Mouse (Mus musculus): Measurements from ENCODE around the gene Iglon5.
A peak's percentile ranks its signal among the peaks of the same experiment; 100 is the strongest.

Gene Iglon5

DNA sequence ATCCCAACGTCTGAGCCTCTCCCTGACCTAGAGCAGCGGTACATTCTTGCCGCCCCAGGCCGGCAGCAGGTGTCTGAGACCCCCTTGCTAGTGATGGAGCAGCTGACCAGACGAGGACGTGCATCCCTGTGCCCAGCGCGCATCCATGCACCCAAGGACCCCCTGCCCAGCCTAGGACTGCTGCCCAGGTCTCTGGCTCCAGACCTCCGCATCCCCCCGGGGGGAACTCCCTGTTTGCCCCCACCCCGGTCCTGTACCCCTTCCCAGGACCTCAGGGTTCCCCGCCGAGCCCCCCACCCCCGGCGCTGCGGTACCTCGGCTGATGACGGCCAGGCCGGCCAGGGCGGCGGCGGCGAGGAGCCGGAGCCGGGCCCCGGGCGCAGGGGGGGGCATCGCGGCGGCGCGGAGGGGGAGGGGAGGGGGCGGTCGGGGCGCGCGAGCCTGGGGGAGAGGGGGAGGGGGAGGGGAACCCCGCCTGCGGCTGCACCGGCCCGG, at the start of gene Iglon5:
Gene Iglon5 (minus strand): TSS at position 445 of the 495 bp plus-strand sequence.
- no peak for DNase-seq (ENCODE audit: low read depth)

DNA sequence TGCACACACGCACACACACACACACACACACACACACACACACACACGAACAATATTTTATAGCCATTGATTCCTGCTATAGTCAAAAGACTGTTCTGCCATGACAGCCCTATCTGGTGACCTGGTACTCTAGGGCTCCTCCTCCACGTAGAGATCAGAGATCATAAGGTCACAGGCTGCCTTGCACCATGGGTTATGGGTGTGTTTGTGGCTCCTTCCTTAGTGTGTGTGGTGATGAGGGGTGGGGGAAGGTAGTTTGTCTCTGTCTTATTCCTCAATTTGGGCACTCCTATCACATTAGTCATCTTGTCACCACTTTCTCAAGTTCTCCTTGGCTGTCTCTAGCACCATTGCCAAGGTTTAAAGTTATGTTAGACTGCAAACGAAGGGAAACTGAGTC, 48.6 kb upstream of the Iglon5 start:
- DNase-seq (ENCODE audit: low read depth) = no peak

DNA sequence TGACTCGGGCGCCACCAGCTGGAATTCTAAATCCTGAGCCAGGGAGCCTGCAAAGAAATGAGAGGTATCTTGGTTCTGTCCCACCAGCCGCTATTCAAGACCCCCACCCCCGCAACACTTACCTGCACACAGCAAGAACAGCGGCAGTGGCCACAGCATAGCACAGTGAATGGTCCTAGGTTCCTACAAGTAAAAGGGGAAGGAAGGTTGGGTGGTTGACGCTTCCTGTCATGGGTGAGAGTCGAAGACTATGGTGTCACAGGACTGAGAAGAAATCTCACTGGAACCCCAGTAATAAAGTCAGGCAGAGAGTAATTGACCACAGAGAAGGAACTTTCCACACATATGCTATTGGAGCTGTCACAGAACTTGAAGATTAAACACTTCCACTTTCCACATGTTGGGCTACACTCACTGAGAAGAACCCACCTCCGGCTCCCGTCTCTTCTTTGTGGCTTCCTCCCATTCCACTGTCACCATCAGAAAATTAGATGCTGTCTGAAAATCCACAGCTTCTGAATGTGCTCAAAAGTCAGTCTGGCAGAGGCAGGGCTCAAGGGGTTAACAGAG, 43.1 kb upstream of the Iglon5 start:
- no peak for DNase-seq (ENCODE audit: low read depth)

DNA sequence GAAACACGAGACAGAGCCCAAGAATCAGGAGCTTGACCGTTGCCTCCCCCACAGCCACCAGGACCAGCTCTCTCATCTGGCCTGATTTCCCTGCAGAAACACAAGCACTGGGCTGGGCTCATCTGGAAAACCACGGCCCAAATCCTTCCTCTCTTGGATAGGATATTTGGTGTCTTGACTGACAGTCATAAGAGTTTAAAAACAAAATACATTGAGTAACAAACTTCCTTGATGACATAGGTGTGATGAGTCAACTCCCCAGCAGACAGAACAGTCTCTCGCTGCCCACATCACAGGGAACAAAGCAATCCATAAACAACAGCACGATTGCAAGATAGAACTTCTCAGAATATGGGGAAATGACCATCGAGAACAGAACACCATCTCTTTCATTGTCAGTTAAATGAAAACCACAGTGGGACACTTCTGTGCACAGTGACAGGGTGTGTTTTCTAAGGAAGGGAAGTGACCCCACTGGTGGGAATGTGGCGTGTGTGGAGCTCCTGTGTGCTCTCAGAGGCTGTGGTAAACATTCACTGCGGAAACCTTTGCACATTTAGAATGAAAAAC, 40.4 kb upstream of the Iglon5 start:
- no peak for DNase-seq (ENCODE audit: low read depth)

DNA sequence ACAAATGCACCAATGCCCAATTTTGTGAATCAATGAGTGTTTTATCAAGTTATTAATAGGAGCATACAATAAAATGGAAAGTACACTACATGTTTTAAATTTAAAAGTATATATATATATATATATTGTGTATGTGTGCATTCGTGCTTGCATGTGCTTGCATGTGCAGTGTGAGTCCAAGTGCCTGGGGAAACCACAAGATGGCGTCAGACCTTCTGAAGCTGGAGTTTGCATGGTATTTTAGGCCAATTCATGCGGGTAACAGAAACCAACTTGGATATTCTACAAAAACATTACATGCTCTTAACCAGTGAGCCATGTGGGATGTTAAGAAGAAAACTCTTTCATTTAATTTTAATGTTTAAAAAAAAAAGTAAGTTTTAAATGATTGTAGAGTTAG, 35.4 kb upstream of the Iglon5 start:
- peak; percentile 26 for DNase-seq (ENCODE audit: low read depth)

DNA sequence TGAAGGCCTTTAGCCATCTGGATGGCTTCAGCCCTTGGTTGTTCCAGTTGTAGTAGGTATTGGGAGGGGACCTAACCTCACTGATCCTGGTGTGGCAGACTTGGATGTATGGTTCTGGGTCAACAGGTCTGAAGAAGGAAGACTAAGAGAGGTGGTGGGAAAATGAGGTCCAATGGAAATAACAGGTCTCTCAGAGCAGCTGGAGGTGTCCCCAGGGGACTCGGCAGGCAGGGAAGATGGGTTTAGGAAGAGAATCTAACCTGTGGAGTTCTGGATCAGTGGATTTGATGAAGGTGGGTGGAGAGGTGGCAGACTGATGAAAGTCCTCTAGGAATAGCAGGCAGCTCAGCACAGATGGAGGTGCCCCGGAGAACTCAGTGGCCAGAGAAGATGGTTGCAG, 32.9 kb upstream of the Iglon5 start:
- no peak for DNase-seq (ENCODE audit: low read depth)

DNA sequence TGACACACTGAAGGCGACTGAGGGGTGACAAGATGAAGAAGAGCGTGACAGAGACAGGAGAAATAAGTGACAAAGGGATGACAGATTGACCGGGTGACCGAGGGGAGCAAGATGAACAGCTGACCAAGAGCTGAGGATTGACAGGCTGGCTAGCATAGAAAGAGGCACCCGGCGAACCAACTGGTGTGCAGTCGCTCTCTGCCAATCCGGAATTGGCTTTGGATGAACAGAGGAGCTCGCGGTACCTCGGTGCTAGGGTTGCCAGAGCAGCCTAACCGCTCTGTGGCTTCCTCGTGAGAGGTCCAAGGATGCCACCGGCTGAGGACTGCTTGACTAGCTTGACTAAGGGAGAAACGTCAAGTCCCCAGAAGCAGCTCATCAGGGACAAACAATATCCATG, 28.5 kb upstream of the Iglon5 start:
- DNase-seq (ENCODE audit: low read depth) = no peak

DNA sequence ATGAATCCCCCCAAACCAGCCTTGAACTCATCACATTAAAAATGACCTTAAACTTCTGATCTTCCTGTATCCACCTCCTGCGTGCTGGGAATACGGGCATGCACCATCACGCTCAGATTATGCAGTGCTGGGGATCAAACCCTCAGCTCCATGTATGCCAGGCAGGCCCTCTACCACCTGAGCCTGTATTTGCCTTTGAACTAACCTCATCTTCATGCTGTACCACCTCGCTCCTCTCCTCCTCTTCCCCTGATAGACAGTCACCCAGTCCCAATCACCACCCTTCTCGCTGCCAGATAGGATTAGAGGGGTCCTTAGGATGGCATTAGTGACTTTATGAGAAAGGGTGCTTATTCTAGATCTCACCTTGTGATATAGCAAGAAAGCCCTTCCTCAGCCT, 25.2 kb upstream of the Iglon5 start:
- no peak for DNase-seq (ENCODE audit: low read depth)

DNA sequence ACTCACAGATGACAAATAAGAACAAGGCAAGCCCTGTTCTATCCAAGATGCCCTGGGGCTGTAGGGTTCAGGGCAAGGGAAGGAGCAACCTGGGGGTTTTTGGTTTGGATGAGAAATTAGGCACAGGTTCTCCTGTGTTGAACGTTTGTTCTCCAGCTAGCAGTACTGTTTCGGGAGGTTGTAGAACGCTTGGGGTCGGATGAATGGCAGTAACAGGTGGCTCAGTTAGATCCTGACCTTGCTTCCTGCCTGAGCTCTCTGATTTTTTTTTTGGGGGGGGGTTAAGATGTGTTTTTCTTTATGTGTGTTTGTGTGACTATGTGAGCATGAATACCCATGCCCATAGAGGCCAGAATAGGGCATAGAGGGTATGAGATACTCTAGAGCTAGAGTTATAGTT, 22.6 kb upstream of the Iglon5 start:
- DNase-seq (ENCODE audit: low read depth) = no peak

DNA sequence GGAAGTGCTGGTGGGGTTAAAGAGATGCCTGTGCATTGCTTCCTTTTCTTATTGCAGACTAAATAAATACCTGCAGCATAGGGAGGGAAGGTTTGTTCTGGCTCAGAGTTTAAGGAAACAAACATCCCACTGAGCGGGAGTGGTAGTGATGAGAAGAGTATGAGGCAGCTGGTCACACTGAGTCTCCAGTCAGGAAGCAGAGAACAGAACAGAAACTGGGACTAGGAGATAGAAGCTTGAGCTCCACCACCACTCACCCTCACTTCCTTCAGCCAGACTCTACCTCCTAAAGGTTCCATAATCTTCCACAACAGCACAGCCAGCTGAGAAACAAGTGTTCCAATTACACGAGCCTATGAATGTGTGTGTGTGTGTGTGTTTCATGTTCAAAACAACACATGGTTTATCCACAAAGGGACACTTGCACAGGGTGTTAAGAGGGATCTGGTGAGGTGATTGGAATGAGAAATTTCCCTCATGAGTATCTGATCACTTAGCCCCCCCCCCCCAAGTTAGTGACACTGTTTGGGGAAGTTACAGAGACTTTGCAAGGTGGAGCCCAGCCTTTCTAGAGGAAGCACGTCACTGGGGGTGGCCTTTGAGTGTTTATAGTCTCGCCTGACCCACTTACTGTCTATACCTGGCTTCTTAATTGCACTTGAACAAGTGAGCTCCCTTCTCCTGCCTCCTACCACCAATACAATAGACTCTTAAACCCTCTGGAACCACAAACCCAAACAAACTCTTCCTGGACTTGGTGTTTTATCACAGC, 22.0 kb upstream of the Iglon5 start:
- no peak for DNase-seq (ENCODE audit: low read depth)

DNA sequence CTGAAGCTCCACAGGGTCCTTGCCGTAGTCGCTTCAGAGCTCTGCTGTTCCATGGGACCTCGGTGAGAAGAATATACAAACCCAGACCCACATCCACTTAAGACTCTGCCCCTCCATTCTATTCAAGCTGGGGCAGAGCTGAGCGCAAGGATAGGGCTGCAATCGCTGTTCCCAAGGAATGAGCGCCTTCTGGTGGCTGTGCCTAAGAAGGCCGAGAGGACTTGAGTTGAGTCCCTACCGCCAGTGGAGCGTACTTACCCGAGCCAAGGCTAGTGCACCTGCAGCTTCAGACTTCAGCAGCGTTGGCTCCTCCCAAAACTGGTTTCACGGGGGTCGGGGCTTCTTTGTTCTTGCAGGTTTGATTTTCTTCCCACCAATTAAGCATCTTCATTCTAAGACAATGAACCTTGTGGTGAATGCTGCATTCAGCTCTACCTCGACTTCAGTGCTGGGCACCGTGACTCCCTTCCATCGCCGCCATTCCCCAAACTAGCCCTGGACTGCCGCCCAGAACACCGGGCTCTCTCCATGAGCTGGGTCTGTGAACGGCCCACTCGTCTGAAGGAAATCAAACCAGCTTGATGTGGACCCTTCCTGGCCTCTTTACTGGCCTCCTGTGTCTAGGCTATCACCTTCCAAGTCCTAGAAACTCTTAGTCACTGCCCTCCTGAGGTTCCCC, 5.6 kb upstream of the Iglon5 start:
- no peak for DNase-seq (ENCODE audit: low read depth)

DNA sequence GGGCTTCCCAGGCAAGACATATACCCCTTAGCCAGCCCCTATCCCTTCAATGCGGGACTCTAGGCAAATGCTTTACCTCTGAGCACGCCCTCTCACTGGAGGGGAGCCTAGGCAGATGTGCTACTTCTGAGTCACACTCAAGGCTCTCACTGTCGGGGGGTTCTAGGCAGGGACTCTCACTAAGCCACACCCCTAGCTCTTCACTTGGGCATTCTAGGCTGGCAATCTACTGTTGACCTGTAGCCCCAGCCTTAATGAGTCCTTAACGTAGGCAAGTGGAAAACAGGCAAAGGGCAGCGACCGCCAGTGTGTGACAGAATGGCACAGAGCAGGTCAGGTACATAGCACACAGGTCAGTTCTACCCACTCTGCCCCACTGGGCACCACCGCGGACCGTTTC, 986 bp upstream of the Iglon5 start:
- DNase-seq (ENCODE audit: low read depth) = no peak

DNA sequence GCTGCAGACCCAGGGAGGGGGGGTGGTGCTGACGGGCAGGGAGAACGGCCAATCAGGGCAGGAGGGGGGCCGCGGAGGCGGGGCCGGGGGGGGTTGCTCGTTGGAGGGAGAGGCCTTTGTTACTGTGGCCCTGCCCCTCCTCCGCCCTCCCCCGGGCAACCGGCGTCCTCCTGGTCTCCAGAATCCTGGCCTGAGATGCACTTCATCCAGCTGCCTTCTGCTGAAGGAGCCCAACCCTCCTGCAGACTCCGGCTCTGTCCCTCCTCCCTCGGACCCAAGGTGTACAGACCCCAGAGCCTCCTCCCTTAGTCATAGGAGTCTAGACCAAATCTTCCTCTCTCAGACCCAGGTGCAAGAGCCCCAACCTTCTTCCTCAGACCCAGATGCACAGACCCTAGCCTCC, 308 bp upstream of the Iglon5 start:
- no peak for DNase-seq (ENCODE audit: low read depth)

DNA sequence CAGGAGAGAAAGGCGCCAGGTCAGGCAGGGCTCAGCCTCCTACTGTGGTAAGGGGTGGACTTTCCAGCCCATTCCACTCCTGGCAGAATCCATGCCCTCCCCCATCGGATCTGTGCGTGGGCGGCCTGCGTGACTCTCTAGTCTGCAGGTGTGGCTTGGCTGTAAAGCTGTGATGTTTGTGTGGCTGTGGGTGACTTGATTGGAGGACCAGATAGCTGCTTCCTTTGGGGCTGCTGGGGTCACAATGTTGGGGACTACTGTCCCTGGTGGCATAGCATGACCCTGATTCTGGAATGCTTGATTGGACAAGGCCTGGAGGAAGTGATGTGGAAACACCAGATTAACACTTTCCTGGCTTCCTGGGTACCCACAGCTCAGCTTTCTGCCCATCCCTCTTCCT, 1.2 kb downstream of the Iglon5 start:
- no peak for DNase-seq (ENCODE audit: low read depth)

DNA sequence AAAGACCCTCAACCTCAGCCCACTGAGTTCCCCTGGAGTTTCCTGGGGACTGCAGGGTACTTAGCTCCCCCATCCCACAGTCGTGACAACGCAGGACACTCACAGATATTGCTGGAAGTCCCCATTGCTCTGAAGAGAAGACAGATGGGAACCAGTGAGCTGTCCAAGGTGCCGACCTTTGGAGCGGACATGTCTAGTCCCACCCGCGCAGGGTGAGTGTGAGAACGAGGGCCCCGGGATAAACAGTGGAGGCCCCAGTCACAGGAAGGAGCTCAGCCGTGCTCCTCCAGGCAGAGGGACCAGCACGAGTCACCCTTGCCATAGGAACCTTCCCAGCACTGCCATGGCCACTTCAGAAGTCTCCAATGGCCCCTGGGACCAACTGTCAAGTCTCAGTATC, 6.6 kb downstream of the Iglon5 start:
- no peak for DNase-seq (ENCODE audit: low read depth)

DNA sequence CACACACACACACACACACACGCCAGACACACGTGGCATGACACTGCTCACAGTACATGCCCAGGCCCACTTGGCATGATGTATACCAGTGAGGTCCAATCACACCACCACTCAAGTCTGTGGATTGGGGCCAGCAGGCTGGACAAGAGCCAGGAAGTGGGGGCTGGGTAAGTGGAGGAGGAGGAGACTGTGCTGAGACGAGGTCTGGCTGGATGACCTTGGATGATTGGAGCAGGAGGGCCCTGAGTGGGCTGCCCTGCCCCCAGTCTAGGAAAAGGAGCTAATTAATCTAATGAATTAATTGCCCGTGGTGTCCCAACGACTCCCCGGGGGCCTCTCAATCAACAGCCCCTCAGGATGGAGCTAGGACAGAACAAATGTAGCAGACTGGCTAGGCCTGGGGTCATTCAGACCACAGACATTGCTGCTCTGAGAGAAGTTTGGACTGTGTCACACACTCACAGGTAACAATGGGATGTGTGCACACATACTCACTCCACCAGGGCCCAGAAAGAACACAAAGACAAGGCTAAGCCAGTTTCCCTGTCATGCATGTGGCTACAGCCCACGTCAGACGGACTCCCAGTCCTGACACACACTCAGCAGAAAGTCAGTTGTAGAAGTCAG, 7.7 kb downstream of the Iglon5 start:
- no peak for DNase-seq (ENCODE audit: low read depth)

DNA sequence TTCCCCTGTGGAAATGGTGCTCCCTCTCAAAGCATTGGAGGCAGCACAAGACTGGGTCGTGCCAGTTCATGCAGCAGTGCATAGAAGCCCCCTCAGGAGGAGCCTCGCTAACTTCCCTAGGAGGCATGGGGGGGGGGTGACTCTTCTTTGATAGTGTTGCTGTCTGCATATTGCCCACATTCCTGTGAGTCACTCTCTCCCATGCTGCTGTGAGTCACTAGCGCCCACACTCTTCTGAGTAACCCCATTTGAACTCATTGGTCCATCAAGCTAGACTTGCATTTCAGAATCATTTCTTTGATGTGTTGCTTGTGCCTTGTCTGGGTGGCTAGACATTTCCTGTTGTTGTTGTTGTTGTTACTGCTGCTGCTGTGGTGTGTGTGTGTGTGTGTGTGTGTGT, 8.7 kb downstream of the Iglon5 start:
- DNase-seq (ENCODE audit: low read depth) = no peak

DNA sequence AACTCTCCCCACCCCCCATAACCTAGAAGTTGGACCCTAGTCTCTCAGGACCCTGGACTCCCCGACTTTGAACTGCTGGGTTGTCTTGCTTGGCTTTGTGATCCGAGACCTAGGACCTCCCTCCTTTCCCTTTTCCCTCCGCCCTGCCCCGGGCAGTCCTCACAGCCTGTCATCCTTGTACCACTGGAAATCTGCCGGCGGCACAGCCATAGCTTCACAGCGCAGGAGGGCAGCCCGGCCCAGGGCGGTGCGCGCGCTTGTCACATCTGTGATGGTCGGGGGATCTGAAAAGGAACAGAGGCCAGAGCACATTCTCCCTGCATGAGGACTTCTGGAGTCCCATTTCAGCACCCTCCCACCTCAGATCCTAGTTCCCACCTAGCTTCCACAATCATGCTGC, 13.5 kb downstream of the Iglon5 start:
- no peak for DNase-seq (ENCODE audit: low read depth)

DNA sequence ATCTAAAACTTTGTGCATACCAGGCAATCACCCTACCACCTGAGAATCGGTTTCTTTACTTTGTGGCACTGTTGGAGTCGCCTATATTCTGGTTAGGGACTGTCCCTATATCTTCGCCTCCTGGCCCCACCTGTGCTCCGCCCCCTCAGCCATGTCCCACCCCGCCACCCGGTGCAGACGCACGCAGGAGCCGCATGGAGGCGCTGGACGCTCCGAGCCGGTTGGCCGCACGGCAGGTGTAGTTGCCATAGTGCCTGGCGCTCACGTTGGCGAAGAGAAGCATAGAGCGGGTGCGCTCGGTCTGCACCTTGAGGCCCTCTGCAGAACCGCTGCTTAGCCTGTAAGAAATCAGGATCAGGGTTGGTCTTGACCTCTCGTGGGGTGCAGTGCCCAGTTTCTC, 14.2 kb downstream of the Iglon5 start:
- DNase-seq (ENCODE audit: low read depth) = peak; percentile 37

DNA sequence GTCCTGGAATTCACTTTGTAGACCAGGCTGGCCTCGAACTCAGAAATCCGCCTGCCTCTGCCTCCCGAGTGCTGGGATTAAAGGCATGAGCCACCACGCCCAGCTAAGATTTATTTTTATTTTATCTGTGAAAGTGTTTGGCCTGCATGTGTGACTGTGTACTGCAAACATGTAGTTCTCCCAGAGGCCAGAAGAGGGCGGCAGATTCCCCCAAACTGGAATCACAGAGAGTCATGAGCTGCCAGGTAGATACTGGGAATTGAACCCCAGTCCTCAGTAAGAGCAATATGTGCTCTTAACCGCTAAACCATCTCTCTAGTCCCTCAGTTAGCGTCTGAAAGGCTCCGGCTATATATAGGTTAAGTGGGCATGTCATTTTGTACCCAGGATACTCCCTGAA, 19.5 kb downstream of the Iglon5 start:
- peak; percentile 75 for DNase-seq (ENCODE audit: low read depth)

DNA sequence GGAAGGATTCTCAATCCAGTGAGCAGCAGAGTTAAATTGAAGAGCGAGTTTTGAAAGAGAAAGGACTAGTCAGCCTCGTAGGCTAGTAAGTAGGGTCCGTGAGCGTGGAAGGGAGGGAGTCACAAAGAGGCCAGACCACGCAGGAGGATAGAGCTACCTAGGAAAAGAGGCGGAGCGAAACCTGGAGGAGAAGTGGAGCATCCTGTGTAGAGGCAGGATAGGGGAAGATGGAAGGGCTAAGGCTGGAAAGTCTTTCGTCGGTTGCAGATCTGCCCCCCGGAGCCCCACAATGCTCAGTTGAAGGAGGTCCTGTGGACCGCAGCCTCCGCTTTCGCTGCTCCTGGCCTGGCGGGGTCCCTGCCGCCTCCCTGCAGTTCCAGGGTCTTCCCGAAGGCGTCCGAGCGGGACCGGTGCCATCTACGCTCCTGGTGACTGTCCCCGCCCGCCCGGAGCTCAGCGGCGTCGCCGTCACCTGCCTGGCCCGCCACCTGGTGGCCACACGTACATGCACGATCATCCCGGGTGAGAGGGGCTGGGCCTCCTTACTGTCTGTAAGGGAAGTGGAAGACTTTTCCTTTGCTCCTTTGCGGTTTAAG, 23.7 kb downstream of the Iglon5 start:
- DNase-seq (ENCODE audit: low read depth) = peak; percentile 88

All from naive thymus-derived CD4-positive, alpha-beta T cell, adult 2 months (primary cell).